Mouse (Mus musculus): ENCODE measurements around the gene Tmsb4x. TPM values are rescaled to one million over a fixed set of nuclear protein-coding genes. Genes with fewer than 3 reads are reported as not detected.
A peak's percentile ranks its signal among the peaks of the same experiment; 100 is the strongest.

Tmsb4x gene
- polyA plus RNA-seq, 1 experiment from 2014 or later: 3,085 TPM

GRCm38 (mm10) chrX:167195228-167195649 is 13.9 kb downstream of the Tmsb4x start:
- Histone ChIP-seq H3K36me3 (ENCODE audit: control insufficient read depth, insufficient read depth, low read length) (no peaks in the 10 kb centered on the region), H3K4me2 (ENCODE audit: low read depth, low read length) (no peak overlapping the region), H3K4me1 (ENCODE audit: control insufficient read depth, insufficient read depth, low read length) (no peaks in the 10 kb centered on the region), H3K4me3 (ENCODE audit: low read length) (no peak overlapping the region), H3K9me3 (ENCODE audit: control insufficient read depth, low read length) (no peaks in the 10 kb centered on the region), H3K27me3 (replicated peaks; ENCODE audit: control insufficient read depth, insufficient read depth, low read length) (no peaks in the 10 kb centered on the region), H3K9ac (ENCODE audit: low read depth, low read length) (no peak overlapping the region), H3K27ac (ENCODE audit: low read length) (no peak overlapping the region)
- ATAC-seq: peak; percentile 31; the same call in 1 of the 2 replicates
- 25% methylated on average over 2 of the region's 2 CpGs for WGBS

DNA sequence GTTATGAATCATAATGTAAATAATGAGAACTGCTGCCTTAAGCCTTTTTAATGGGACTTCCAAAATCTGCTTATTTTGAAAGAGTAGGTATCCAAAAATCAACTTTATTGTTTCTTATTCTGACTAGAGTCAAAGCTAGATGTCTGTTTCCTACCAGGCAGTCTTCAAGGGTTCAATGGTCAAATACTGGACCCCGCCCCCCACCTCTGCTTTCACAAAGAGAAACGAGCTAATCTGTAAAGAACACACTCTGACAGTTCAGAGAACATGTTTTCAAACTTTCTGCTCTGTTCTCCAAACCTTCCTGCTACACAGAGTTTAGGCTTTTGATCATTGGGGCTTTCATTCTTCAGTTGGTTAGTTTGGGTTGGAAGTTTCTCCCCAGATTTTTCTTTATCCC is 22.8 kb downstream of the Tmsb4x start:
- Histone ChIP-seq H3K36me3 (ENCODE audit: control insufficient read depth, insufficient read depth, low read length) (no peaks in the 10 kb centered on the region), H3K4me2 (ENCODE audit: low read depth, low read length) (no peak overlapping the region), H3K4me3 (ENCODE audit: low read length) (no peak overlapping the region), H3K4me1 (ENCODE audit: control insufficient read depth, insufficient read depth, low read length) (no peaks in the 10 kb centered on the region), H3K27ac (ENCODE audit: low read length) (no peak overlapping the region), H3K27me3 (replicated peaks; ENCODE audit: control insufficient read depth, insufficient read depth, low read length) (no peaks in the 10 kb centered on the region), H3K9me3 (ENCODE audit: control insufficient read depth, low read length) (no peaks in the 10 kb centered on the region), H3K9ac (ENCODE audit: low read depth, low read length) (no peak overlapping the region)
- ATAC-seq: 0 out of 2 replicates have a peak, but pooled peaks have one; percentile 52
- WGBS: 36% methylated on average over 2 of the region's 2 CpGs

- no peaks in the 10 kb centered on the region; the same call in 1 of the 2 replicates for H3K27me3 ChIP-seq (replicated peaks; ENCODE audit: control insufficient read depth, insufficient read depth, low read length)
- no peaks in the 10 kb centered on the region for H3K9me3 ChIP-seq (ENCODE audit: control insufficient read depth, low read length)
- no peaks in the 10 kb centered on the region for H3K4me1 ChIP-seq (ENCODE audit: control insufficient read depth, insufficient read depth, low read length)
- 61% methylated on average over 6 of the region's 6 CpGs for WGBS
- no peak for ATAC-seq
- H3K36me3 ChIP-seq (ENCODE audit: control insufficient read depth, insufficient read depth, low read length): no peaks in the 10 kb centered on the region
- no peak overlapping the region for H3K4me3 ChIP-seq (ENCODE audit: low read length)
- no peak overlapping the region for H3K9ac ChIP-seq (ENCODE audit: low read depth, low read length)
- no peak overlapping the region for H3K27ac ChIP-seq (ENCODE audit: low read length)
- H3K4me2 ChIP-seq (ENCODE audit: low read depth, low read length): peak overlapping the region; percentile 33; the same call in 1 of the 2 replicates
Observed at GRCm38 (mm10) chrX:167183535-167183934, 25.6 kb downstream of the Tmsb4x start.

DNA sequence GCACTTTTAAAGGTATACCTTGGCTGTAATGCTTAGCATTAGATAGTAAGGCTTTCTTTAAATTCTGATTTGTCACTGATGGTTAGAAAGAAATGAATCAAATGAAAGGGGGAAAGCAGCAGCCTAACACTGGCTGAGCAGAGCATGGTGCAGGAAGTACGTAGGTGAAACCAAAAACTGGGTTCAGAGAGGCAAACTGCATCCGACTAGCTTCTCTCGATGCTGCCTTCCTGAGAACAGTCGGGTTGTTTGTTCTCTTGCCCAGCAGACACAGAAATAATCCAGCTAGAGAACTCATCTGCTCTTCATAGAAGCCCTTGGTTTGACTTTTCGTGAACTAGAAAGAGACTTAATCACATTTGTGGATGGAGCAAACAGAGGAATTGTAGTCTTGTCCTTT is 26.7 kb downstream of the Tmsb4x start:
- no peaks in the 10 kb centered on the region for H3K36me3 ChIP-seq (ENCODE audit: control insufficient read depth, insufficient read depth, low read length)
- no peaks in the 10 kb centered on the region for H3K4me1 ChIP-seq (ENCODE audit: control insufficient read depth, insufficient read depth, low read length)
- H3K9ac ChIP-seq (ENCODE audit: low read depth, low read length): no peak overlapping the region
- WGBS: 72% methylated on average over 5 of the region's 5 CpGs
- no peak overlapping the region for H3K4me2 ChIP-seq (ENCODE audit: low read depth, low read length)
- no peak overlapping the region for H3K4me3 ChIP-seq (ENCODE audit: low read length)
- no peak overlapping the region for H3K27ac ChIP-seq (ENCODE audit: low read length)
- no peak for ATAC-seq
- peaks cover 4% of the 10 kb centered on the region; the same call in 1 of the 2 replicates for H3K27me3 ChIP-seq (replicated peaks; ENCODE audit: control insufficient read depth, insufficient read depth, low read length)
- no peaks in the 10 kb centered on the region for H3K9me3 ChIP-seq (ENCODE audit: control insufficient read depth, low read length)

DNA sequence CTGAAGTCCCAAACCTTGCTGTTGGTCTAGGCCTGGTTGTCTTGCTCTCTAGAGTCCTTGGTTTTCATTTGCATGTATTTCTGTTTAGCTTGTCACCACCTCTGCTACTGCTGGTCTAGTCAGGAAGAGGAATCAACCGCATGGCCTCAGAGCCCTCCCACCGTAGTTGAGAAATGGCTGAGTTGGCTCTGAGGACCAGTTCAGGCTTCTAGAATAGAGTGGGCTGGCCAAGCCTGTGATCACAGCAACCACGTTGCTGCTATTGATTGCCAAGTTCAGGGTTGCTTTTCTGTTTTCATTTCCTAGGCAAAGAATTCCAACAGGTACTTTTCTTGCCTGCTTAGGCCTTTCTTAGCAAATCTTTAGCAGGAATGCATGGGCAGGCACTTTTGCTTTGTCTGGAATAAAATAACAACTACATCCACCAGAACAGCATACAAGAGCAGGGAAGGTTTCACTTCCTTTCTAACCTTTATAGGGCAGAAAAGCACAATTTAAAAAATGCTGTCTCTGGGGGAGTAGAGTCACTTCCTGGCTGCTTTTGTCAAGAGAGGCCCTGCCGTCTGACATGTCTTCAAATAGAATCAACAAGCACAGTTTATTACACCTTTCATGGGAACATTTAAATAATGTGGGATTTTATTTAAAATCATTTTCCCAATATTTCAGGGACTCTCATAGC is 29.0 kb downstream of the Tmsb4x start:
- no peaks in the 10 kb centered on the region for H3K9me3 ChIP-seq (ENCODE audit: control insufficient read depth, low read length)
- no peak for ATAC-seq
- no peaks in the 10 kb centered on the region for H3K36me3 ChIP-seq (ENCODE audit: control insufficient read depth, insufficient read depth, low read length)
- H3K9ac ChIP-seq (ENCODE audit: low read depth, low read length): no peak overlapping the region
- no peaks in the 10 kb centered on the region for H3K4me1 ChIP-seq (ENCODE audit: control insufficient read depth, insufficient read depth, low read length)
- no peak overlapping the region for H3K4me2 ChIP-seq (ENCODE audit: low read depth, low read length)
- WGBS: 59% methylated on average over 4 of the region's 4 CpGs
- no peak overlapping the region; the same call in 1 of the 2 replicates for H3K27ac ChIP-seq (ENCODE audit: low read length)
- H3K4me3 ChIP-seq (ENCODE audit: low read length): no peak overlapping the region
- H3K27me3 ChIP-seq (replicated peaks; ENCODE audit: control insufficient read depth, insufficient read depth, low read length): peaks cover 4% of the 10 kb centered on the region; the same call in 1 of the 2 replicates

GRCm38 (mm10) chrX:167179549-167179948 is 29.6 kb downstream of the Tmsb4x start:
- ATAC-seq: no peak
- no peak overlapping the region for H3K27ac ChIP-seq (ENCODE audit: low read length)
- no peaks in the 10 kb centered on the region for H3K36me3 ChIP-seq (ENCODE audit: control insufficient read depth, insufficient read depth, low read length)

GRCm38 (mm10) chrX:167175319-167175718 is 33.8 kb downstream of the Tmsb4x start:
- Histone ChIP-seq H3K4me1 (ENCODE audit: control insufficient read depth, insufficient read depth, low read length) (no peaks in the 10 kb centered on the region), H3K27ac (ENCODE audit: low read length) (no peak overlapping the region), H3K9ac (ENCODE audit: low read depth, low read length) (no peak overlapping the region), H3K4me2 (ENCODE audit: low read depth, low read length) (no peak overlapping the region), H3K9me3 (ENCODE audit: control insufficient read depth, low read length) (no peaks in the 10 kb centered on the region), H3K36me3 (ENCODE audit: control insufficient read depth, insufficient read depth, low read length) (no peaks in the 10 kb centered on the region), H3K4me3 (ENCODE audit: low read length) (no peak overlapping the region), H3K27me3 (replicated peaks; ENCODE audit: control insufficient read depth, insufficient read depth, low read length) (peaks cover 4% of the 10 kb centered on the region; the same call in 1 of the 2 replicates)
- no peak for ATAC-seq
- 88% methylated on average over 6 of the region's 6 CpGs for whole genome bisulfite sequencing

More at GRCm38 (mm10) chrX:167179549-167179948, 29.6 kb downstream of the Tmsb4x start:
- H3K4me3 ChIP-seq (ENCODE audit: low read length): no peak overlapping the region
- no peak overlapping the region for H3K4me2 ChIP-seq (ENCODE audit: low read depth, low read length)
- WGBS: 82% methylated on average over 3 of the region's 3 CpGs
- no peaks in the 10 kb centered on the region for H3K4me1 ChIP-seq (ENCODE audit: control insufficient read depth, insufficient read depth, low read length)
- H3K27me3 ChIP-seq (replicated peaks; ENCODE audit: control insufficient read depth, insufficient read depth, low read length): peaks cover 4% of the 10 kb centered on the region; the same call in 1 of the 2 replicates
- no peaks in the 10 kb centered on the region for H3K9me3 ChIP-seq (ENCODE audit: control insufficient read depth, low read length)
- no peak overlapping the region for H3K9ac ChIP-seq (ENCODE audit: low read depth, low read length)

DNA sequence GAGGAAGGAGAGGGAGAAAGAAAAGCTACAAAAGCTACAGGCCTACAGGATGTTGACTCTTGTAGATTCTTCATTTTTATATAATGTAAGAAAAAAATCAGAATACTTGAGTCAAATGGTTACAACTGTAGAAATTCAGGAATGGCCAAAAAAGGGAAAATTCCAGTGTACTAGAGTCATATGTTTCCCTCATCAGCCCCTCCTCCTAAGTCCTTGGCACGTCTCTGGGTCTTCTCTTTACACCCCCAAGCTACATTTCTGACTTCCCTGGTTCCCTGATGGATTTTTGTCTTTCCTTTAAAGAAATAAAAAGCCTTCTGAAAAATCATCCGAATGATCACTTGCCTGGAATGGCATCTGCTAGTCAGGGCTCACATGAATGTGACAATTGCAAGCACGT is 34.8 kb downstream of the Tmsb4x start:
- no peaks in the 10 kb centered on the region for H3K9me3 ChIP-seq (ENCODE audit: control insufficient read depth, low read length)
- H3K4me1 ChIP-seq (ENCODE audit: control insufficient read depth, insufficient read depth, low read length): no peaks in the 10 kb centered on the region
- no peak for ATAC-seq
- no peak overlapping the region for H3K4me2 ChIP-seq (ENCODE audit: low read depth, low read length)
- no peak overlapping the region for H3K4me3 ChIP-seq (ENCODE audit: low read length)
- H3K27me3 ChIP-seq (replicated peaks; ENCODE audit: control insufficient read depth, insufficient read depth, low read length): peaks cover 4% of the 10 kb centered on the region; the same call in 1 of the 2 replicates
- no peaks in the 10 kb centered on the region for H3K36me3 ChIP-seq (ENCODE audit: control insufficient read depth, insufficient read depth, low read length)
- H3K9ac ChIP-seq (ENCODE audit: low read depth, low read length): no peak overlapping the region
- WGBS: 73% methylated on average over 3 of the region's 3 CpGs
- no peak overlapping the region for H3K27ac ChIP-seq (ENCODE audit: low read length)

GRCm38 (mm10) chrX:167172256-167172655 is 36.9 kb downstream of the Tmsb4x start:
- Histone ChIP-seq H3K27ac (ENCODE audit: low read length) (no peak overlapping the region), H3K36me3 (ENCODE audit: control insufficient read depth, insufficient read depth, low read length) (no peaks in the 10 kb centered on the region), H3K4me1 (ENCODE audit: control insufficient read depth, insufficient read depth, low read length) (no peaks in the 10 kb centered on the region), H3K4me2 (ENCODE audit: low read depth, low read length) (no peak overlapping the region), H3K9me3 (ENCODE audit: control insufficient read depth, low read length) (no peaks in the 10 kb centered on the region), H3K9ac (ENCODE audit: low read depth, low read length) (no peak overlapping the region), H3K27me3 (replicated peaks; ENCODE audit: control insufficient read depth, insufficient read depth, low read length) (no peaks in the 10 kb centered on the region), H3K4me3 (ENCODE audit: low read length) (no peak overlapping the region)
- 84% methylated on average over 2 of the region's 2 CpGs for WGBS
- ATAC-seq: no peak

All from intestine, embryonic 16.5 days (tissue).